In the genomic region with DNA sequence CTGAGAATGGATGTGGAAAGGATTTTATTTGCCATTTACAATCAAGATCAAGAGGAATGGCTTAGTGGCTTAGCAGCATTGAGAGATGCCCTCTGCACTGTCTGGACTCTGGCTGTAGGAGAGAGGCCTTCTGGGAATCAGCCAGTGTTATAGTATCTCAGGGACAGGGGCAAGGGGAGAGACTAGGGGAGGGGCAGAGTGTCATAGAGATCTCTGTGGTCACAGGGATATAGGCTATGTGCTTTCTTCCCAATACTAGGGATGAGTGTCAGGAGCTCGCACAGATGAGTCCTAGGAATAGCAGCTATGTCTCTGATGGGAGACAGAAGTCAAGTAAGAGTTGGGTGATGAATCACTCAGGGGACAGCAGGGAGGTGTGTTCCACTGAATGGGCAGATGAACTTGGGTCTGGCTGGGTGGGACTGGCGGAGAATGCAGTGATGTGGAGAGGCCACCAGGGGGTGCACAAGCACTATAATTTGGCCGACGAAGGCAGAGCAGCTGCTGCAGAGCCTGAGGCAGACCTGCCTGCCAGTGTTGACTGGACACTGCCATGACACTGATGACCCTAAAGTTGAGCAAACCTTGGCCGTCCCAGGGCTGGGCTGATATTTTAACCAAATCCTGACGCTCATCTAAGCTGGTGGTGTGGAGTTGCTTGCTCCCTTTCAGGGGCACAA, we compare ENCODE assay signal across 8 mouse cellular contexts. TPM values are rescaled to one million over a fixed set of nuclear protein-coding genes. Genes with fewer than 3 reads are reported as not detected.
DNase-seq lines count a peak whose midpoint lies in the region; ATAC-seq and TF ChIP-seq lines count a peak whose summit lies in the region.

No protein-coding gene starts in this region.

- TF ChIP-seq EP300 in heart, postnatal 0 days (IDR thresholded peaks at IDR 0.05; ENCODE audit: low read depth): no peak

- WGBS in embryonic facial prominence, embryonic 10.5 days: 14% methylated on average over 6 of the region's 6 CpGs
- WGBS in heart, postnatal 0 days: 10% methylated on average over 6 of the region's 6 CpGs

- no peak overlapping the region for H3K27ac ChIP-seq in embryonic facial prominence, embryonic 10.5 days (replicated peaks)
- no peak overlapping the region for H3K27ac ChIP-seq in heart, postnatal 0 days (ENCODE audit: low read depth)

- peak; percentile 70 to 71 for DNase-seq in adrenal gland, adult 18-20 months (ENCODE audit: low spot score in 2 of 2)
- peak; percentile 74 for DNase-seq in embryonic facial prominence, embryonic 10.5 days (ENCODE audit: low spot score)
- DNase-seq in heart, postnatal 0 days (ENCODE audit: low spot score): peak; percentile 56
- peak; percentile 70 to 71 for DNase-seq in kidney, postnatal 25 days
- peak; percentile 67 to 78 for DNase-seq in lung, postnatal 4 days
- peak; percentile 73 for DNase-seq in retina, postnatal 1 day
- peak; percentile 42 for DNase-seq in yolk sac, embryonic 10.5 days (ENCODE audit: low spot score)

- no peak overlapping the region for H3K4me3 ChIP-seq in embryonic facial prominence, embryonic 10.5 days
- H3K4me3 ChIP-seq in heart, postnatal 0 days (ENCODE audit: low read depth, low read length): no peak overlapping the region

- H3K9me3 ChIP-seq in embryonic facial prominence, embryonic 10.5 days: no peaks in the 10 kb centered on the region
- no peaks in the 10 kb centered on the region for H3K9me3 ChIP-seq in heart, postnatal 0 days (replicated peaks; ENCODE audit: control insufficient read depth, low read length)

- no peak overlapping the region for H3K9ac ChIP-seq in heart, postnatal 0 days (replicated peaks; ENCODE audit: low read depth, low read length)

- TF ChIP-seq CTCF in heart, postnatal 0 days (IDR thresholded peaks at IDR 0.05; ENCODE audit: low read depth): peak; percentile 68

- no peaks in the 10 kb centered on the region for H3K27me3 ChIP-seq in embryonic facial prominence, embryonic 10.5 days (replicated peaks; ENCODE audit: low read depth, poor library complexity, severe bottlenecking)
- no peaks in the 10 kb centered on the region for H3K27me3 ChIP-seq in heart, postnatal 0 days (ENCODE audit: control insufficient read depth, insufficient read depth, low read length)

- no peaks in the 10 kb centered on the region for H3K36me3 ChIP-seq in embryonic facial prominence, embryonic 10.5 days (replicated peaks)
- no peaks in the 10 kb centered on the region for H3K36me3 ChIP-seq in heart, postnatal 0 days (replicated peaks; ENCODE audit: control insufficient read depth, insufficient read depth, low read length)

- H3K4me1 ChIP-seq in embryonic facial prominence, embryonic 10.5 days: no peaks in the 10 kb centered on the region
- H3K4me1 ChIP-seq in heart, postnatal 0 days (ENCODE audit: control insufficient read depth, insufficient read depth): no peaks in the 10 kb centered on the region

- peak; percentile 39 for ATAC-seq in CD4-positive, CD25-positive, alpha-beta regulatory T cell, adult 4 months
- no peak for ATAC-seq in heart, postnatal 0 days (ENCODE audit: insufficient read depth, low read depth)

- H3K4me2 ChIP-seq in heart, postnatal 0 days (ENCODE audit: low read depth, low read length): no peak overlapping the region

RNA-seq across cellular contexts. Expression of a gene that starts 30.1 kb away (rescaled TPM):
- polyA plus RNA-seq in CD4-positive, CD25-positive, alpha-beta regulatory T cell, adult 4 months (2017; shearing (Covaris generic)): not detected
- total RNA-seq in adrenal gland, adult 18-20 months (2021): 1 to 10 TPM; 5.4 to 7.2 TPM
- 11.4 and 12.1 TPM in 2 replicates for polyA plus RNA-seq in embryonic facial prominence, embryonic 10.5 days (2016; fragmentation: Nextera tagmentation; extraction: Ambion mirVana)
- total RNA-seq in heart, postnatal 0 days (2014; rRNA removed; ENCODE audit: low replicate concordance): 0.97 and 4.8 TPM in 2 replicates
- polyA plus RNA-seq in heart, postnatal 0 days (2015; fragmentation: Nextera tagmentation; extraction: Ambion mirVana): 1.2 TPM in 2 replicates

RNA-seq across cellular contexts. Expression of a gene that starts 59.6 kb away (rescaled TPM):
- polyA plus RNA-seq in CD4-positive, CD25-positive, alpha-beta regulatory T cell, adult 4 months (2017; shearing (Covaris generic)): 1 to 10 TPM; 1.5 to 3.3 TPM
- under 1 TPM; 0.83 to 0.93 TPM for total RNA-seq in adrenal gland, adult 18-20 months (2021)
- 57.5 and 59.4 TPM in 2 replicates for polyA plus RNA-seq in embryonic facial prominence, embryonic 10.5 days (2016; fragmentation: Nextera tagmentation; extraction: Ambion mirVana)
- total RNA-seq in heart, postnatal 0 days (2014; rRNA removed; ENCODE audit: low replicate concordance): 6.7 and 16.5 TPM in 2 replicates
- polyA plus RNA-seq in heart, postnatal 0 days (2015; fragmentation: Nextera tagmentation; extraction: Ambion mirVana): 4.5 and 4.9 TPM in 2 replicates
